Mouse (Mus musculus) adrenal gland, postnatal 4 days (tissue): ENCODE measurements around the gene Gm9821. TPM values are rescaled to one million over a fixed set of nuclear protein-coding genes. Genes with fewer than 3 reads are reported as not detected.

ENCODE experiments used
- DNase-seq, 2 experiments: peaks; one replicate each; pipeline ENCODE4 v3.0.0; 2021 to 2022; ENCODE audit warnings: low spot score in 2 of 2, mixed read lengths in 2 of 2
- total RNA-seq, 2 experiments: library from RNA; stranded (reverse); gene quantifications; 2 replicates each; pipeline ENCODE4 v1.2.3; 2021

Gm9821 gene
- total RNA-seq, 2 experiments from 2014 or later = not detected

DNA sequence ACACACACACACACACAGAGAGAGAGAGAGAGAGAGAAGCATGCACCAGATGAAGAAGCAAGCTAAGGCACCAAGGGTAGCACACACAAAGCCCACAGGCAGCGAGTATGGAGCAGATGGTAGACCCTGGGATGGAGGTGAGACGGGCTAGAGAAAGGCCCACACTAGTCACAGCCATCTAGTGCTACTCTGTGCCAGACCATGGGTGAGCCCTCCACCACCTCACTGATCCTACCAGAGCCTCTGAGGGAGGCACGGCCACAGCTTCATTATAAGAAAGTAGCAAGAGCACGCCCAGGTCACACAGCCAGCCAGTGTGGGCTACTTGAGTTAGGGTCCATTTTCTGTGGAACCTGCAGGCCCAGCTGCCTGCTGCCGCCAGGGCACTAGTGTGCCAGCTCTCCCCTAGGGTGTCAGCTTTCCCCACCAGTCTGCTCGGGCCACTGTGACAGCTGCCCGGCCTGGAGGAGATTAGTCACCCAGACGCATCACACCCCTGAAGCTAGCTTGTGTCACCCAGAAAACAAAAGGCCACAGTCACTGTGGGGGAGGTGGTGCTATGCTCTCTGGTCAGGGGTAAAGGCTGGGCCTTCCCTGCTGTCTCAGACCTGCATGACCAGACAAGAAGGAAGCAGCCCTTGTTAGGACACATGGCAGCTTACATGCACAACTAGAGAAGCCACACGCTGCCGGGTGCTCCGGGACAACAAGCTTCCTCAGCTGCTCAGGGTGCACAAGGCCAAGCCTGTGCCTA lies 2.1 kb downstream of the Gm9821 start:
- no peak for DNase-seq

DNA sequence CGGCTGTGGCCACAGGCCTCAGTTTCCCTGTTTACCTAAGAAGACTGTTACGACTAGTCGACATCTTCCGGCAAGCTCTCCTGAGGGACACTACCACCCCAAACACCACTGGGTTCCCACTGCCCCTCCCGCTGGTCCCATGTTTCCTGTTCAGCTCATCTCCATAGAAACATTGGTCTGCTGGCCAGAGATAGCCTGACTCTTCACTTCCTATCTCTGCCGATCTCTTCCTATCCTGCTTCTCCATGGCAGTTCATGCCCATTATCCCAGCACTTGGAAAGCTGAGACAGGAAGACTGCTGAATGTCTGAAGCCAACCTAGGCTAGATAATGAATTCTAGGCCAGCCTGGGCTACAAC lies 2.6 kb downstream of the Gm9821 start:
- DNase-seq = no peak

DNA sequence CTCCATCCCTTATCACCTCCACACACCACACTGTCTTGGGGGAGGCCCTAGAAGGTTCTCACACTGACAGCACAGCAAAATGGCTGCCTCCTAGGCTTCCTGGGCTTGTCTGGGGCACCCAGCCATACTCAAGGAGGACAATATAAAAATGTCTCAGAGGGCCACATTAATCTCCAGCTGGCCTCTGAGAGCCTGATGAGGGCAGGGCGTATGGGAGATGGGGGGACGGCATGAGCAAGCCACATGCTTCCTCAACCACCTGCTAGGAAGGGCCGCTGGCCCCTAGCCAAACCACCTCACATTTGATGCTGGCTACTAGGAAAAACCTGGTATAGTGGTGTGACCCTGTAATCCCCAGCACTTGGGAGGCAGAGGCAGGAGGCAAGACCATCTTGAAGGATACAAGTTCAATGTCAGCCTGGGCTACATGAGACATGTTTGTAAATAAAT lies 3.3 kb downstream of the Gm9821 start:
- DNase-seq = no peak

DNA sequence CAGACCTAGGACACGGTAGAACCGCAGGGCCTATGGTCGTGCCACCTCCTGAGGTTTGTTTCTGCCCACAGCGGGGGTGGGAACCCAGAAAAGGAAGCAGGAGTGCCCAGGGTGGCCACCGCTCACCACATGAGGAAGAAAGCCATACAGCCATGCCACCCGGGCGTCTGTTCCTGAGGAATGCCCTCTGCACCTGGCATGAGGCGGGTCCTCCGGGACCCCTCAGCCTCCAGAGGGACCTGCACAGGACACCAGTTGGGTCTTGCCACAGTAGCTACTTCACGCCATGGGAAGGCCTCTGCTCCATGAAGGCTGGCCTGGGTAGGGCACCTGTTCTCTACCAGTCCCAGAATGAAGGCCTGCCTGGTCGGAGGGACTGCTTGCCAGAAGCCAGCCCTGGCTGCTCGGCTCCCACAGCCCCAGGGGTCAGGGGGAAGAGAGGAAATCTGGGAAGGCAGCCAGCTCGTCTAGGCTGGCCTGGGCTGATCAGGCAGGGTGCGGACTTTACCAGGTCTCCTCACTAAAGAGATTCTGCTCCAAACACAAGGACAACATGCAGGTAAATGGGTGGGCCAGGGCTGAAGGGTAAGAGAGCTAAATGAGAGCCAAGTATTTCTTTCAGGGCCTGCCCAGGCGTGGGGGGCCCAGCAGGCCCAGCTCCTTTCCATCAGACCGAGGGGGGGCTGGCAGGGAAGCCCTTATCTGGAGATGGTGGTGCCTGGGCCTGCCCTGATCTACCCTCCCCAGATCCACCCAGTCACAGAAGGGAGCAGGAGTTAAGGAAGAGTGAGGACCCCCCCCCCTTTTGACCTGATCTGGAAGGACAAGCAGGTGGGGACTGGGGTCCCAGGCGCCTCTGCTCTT lies 4.1 kb downstream of the Gm9821 start:
- no peak for DNase-seq

DNA sequence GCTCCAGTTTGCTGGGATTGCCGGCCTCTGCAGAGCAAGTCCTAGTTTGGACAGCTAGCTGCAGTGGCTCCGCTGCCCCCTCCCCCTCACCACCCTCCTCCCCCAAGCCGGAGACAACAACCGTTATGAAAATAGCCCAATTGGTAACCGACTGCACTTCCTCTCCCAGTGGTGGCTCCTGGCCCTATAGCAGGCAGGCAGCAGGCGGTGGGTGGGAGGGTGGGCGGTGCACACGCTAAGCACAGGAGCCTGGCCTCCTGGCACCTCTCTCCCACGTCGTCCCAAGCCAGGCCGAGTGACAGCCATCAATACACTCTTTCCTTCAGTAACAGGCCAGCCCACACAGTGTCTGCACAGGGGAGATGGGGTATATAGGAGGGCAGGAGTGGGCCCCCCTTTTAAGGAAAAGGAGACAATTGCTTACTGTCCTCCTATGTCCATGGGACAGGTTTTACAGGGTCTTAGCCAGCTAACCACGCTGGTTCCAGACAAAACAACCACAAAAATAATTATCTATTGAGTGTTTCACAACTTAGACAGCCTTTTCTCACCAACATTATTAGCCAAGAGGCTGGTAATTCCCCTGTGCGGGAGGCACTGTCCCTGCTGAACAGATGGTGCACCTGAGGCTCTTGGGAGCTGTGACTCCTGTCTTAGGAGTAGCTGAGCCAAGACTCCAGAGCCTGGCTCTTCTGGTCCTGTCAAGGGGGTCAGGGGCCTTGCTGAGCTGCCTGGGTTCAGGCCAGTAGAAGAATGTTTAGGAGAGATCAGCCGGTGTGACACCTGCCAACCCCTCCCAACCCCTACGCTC lies 5.0 kb downstream of the Gm9821 start:
- DNase-seq = no peak

DNA sequence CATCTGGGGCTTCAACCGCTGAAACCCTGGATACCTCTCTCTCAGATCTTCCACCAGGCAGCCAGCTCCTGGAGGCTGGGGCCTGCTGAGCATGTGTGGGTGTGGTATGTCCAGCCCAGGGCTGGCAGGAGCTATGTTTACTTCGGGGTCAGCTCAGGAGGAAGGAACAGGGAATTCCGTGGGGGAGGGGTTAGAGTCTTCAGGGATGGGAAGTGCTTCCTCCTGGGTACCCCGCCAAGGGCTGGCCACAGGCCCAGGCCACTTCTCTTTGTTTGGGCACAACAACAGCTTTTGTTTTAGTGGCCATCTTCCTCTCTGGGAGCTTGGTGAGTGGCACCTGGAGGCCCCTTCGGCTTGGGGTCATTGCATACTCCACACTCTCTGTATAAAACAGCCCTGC lies 8.3 kb downstream of the Gm9821 start:
- no peak for DNase-seq

DNA sequence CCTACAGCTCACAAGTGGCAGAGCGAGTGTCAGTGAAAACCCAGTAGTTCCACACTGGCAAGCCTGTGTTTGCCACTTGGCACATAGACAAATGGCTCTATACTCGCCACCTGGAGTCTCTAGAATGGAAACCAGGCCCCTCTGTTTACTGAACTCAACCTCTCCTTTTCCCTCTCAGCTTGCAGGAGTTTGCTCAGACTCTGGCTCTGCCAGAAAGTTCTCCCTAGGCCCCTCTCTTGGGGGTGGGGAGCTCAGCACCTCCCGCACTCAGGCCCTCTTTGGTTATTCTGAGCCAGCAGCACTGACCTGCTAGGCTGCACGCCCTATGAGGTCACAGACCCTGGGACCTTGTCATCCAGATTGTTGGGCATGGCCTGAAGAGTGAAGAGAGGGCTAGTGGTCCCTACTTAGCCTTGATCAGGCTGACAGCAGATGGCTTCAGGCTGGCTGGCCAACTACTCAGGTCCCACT lies 9.7 kb downstream of the Gm9821 start:
- DNase-seq = no peak

DNA sequence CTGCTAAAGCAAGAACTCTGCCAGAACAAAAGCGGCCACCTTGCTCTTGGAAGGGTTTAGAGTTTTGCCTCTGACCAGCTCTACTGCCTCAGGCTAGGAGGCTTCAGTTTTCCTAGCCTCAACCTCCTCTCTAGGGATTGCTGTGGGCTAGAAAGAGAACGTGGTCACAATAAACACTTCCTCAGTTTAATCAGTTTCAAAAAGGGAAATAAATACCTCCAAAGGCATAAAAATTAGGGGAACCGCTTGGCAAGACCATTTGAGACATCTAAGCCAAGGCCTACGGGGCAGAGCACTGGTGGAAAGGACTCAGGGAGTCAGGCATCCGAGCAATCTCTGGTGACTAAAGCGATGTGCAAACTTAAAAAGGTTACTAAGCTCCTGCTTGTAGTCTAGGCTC lies 10.4 kb downstream of the Gm9821 start:
- no peak for DNase-seq

DNA sequence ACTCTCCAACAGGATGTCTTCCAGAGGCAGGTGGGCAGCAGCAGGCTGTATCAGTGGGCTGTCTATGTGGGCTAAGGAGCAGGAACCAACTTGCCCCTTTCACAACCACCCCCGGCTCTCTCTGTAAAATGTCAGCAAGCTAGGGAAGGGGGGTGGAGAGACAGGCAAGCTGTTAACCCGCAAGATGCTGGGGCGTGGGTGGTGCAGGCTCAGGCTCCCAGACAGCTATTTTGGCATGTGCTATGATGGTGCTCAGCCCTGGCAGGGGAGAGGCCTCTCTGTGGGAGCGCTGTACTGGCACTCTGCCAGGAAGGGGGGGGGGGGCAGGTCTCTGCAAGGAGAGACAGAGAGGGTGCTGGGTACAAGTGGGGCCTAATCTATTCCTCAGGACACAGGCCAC lies 11.6 kb downstream of the Gm9821 start:
- no peak for DNase-seq

DNA sequence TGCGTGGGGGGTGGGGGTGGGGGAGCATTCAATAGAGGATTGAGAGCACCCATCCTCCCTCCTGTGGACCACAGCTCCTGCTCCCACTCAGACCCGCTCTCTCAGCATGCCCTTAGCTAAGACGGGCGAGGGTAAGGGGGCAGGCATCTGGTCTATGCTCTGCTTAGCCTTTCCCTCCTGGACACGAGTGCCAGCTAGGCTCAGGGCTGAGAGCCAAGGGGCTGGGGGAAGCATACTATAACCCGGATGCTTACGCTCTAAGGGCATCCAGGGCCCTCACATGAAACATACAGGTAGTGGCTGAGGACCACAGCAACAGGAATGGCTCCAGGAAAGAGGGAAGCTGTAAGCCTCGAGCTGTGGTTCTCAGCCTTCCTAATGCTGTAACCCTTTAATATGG lies 12.5 kb downstream of the Gm9821 start:
- DNase-seq = no peak

DNA sequence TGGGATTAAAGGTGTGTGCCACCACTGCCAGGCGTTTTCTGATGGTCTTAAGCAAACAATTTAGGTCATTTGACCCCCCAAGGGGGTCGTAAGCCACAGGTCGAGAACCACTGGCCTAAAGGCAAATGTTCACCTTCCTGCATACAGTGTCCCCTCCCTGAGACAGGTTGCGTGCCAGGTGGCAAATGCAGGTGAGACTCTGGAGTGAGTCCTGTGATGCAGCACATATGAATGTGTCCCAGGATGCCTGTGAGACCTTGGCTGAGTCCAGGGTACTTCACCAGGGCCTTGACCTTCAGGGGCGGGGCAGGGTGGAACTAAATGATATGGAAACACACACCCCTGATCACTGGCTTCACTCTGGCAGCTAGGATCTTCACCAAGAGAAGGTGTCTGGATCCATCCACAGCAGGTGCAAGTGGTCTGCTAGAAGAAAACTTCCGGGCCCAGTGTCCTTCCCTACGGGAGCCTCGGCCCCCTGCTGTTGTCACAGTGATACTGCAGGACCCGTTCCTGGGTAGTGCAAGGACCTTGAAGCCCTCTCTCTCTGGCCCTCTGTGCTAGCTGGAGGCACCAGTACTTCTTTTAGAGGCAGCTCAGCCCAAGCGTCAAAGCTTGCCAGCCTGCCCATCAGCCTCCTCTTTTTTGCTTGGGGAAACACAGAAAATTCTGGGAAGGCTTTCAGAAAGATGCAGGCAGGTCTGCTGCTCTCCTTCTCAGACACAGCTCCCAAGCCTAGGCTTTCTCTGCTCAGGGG lies 13.4 kb downstream of the Gm9821 start:
- no peak for DNase-seq

DNA sequence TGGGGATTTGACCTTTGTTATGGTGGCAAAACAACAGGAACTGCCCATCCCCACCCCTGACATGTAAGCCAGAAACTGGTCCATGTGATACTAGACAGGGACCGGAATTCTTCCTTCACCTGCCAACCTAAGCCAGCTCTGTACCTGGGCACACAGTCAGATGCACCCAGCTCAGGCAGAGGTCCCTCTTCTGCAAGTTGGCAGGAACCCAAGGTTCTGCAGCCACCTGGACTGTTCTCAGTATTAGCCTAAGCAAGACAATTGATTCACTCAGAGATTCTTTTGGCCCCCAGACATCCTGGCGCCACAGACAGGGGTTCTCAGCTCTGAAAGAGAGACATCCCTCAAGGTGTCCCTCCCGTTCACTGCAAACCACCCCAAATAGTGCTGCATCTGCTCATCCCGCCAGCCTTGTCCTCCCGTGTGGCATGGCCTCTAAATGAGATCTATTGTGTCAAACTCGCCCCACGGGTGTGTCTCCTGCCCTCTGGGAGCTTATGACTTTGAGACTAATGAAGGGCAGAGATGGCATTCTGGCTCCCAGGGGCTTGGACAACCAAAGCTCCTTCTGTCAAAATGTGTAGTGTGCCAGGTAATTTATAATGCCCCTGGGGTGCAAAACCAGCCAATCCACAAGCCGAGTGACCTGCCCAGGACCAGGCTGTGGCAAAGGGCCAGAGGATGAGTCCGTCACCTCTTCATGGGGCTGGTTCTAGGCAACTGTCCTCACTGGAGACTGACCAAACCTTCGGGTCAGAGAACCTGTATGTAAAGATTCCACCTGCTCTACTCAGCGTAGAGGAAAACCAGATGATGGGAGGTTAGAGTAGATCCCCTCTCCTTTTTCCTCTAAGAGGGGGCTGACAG lies 14.3 kb downstream of the Gm9821 start:
- DNase-seq = no peak

DNA sequence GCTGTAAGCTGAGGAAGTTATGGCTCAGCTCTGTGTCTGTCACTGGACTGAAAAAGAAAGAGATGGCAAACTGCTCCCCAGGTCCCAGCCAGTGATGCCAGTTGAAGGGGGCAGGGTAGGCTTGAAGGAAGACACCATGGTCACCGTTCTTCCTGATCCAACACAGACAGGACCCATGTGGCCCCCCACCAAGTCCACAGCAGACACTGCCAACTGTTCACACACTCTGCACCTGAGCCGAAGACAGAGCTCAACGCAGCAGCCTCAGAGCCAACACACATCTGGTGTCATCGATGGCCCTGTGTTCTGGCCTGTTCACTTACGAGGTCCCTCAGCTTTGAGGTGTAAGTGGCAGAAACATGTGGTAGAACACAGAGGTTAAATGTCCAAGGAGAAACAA lies 15.0 kb downstream of the Gm9821 start:
- no peak for DNase-seq

DNA sequence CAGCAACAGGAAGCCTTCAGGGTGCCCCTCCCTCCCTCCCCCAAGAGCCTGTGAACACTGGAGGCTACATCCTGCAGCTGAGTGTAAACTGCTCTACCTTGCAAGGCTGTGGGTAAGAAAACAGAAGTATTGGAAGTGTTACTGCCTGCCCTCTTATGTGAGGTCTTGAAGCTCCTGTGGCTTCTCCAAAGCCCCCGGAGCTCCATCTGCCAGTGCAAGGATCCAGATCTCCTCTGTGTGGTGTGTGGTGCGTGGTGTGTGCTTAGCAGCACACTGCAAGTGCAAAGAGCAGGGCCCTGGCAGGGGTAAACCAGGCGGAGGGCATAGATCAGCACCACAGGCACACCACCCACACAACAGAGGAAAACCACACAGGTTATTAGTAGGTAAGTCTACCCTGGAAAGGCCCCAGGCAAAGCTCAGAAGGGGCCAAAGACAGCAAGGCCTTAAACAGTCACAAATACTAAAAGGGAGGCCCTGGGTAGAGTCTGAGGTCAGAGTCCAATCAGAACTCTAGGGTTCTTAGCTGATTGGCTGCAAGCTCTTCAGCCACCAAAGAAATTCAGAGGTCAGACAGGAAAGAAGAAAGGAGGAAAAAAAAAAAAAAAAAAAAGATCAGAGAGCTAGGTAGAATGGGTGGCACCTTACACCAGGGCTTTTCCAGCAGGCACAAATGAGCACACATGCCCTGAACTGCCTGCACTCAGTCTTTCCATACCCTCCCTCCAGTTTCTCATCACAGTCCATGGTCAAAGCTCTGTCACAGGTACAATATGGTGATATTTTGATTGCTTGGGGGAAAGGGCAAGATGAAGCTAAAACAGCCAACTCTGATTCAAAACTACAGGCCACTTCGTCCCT lies 16.6 kb downstream of the Gm9821 start:
- no peak for DNase-seq

DNA sequence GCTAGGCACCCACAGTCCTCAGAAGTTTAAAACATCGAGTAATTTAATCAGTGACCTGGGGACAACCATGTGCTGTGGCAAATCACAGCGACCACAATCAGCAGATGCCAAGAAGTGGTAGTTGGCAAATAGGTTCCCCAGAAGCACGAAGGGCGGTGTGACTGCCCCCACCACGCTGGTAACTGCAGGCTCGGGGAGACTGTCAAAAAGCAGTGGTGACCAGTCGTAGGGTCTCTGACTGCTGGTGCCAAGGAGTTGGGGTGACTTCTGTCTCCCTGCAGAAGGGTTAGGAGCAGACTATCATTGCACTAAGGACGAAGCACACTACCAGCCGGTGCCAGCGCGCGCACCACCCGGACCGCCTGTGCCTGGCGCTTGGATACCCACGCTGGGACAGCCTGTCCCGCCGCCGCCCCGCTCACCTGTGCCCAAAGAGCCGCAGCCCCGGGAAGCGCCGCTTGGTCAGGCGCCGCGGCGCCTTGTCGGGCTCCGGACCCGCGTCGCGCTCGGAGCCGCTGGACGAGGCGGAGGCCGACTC lies 17.4 kb downstream of the Gm9821 start:
- no peak for DNase-seq

DNA sequence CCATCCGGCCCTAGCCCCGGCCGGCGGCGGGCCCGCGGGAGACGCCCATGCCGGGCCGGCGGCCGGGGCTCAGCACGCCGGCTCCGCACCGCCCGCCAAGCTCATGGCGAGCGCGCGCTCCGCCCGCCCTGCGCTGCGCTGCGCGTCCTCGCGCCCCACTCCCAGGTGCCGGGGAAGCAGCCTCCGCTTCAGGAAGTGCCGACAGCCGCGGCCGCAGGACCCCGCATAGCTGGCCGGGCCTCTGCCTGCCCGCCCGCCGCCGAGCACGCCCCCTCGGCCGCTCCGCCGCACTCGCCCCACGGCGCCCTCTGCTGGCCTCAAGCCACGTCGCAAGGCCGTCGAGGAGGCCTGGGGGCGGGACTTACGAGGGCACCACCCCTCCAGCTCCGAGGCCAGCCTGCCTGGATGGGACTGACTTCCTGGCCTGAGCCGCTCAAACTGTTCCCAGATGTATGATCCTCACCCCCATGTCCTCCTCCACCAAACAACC lies 18.0 kb downstream of the Gm9821 start:
- DNase-seq = peak; percentile 96 to 98

DNA sequence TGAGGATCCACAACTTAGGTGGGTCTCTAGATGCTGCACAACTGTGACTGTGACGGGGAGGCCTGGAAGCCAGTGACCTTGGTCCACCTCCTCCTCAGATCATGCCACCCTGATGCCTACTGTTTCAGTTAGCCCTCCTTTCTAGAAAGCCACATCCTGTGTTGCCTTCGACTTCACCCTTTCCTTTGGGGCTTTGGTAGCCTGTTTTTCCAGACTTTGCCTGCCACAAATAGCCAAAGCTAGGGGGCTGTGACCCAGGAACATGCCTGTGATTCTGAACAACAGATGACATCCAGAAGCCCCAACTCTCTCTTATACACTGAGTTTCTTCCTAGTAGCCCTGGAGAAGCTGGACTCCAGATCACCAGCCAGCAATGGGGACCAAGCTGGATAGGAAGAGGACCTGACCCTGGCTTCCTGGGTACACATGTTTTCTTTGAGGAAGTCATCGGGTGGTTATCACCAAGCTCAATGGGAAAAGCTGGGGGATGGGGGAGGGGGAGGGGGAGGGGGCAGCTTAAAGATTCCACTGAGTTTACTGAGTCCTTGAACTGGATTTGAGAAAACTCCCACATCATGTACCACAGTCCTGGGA lies 19.2 kb downstream of the Gm9821 start:
- no peak for DNase-seq

DNA sequence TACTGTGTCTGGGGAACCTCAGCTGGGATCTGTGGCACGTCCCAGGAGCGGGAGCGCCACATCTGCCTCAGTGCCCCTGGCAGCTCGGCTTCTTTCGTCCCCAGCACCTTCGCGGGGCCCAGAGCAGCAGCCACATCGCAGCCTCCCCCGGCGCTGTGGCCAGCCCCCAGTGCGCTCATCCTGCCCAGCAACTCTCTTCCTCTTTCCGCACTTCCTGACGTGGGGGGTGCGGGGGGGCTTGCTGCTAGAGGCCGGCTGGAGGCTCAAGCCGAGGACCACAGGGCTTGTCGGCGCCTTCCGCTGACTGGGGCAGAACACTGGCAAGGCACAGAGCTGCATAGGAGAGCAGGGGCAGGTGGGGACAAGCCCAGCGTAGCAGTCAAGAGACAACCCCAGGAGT lies 19.9 kb downstream of the Gm9821 start:
- DNase-seq = no peak
